Mouse (Mus musculus) stomach, embryonic 16.5 days (tissue): ENCODE results near the gene Arl11. TPM values are rescaled to one million over a fixed set of nuclear protein-coding genes. Genes with fewer than 3 reads are reported as not detected.

ENCODE experiments used
- ATAC-seq: fragments of 200-750 bp; cut with Nextera tagmentation; 2 replicates; pipeline ENCODE4 v1.8.0; 2017; ENCODE audit warnings: moderate number of reproducible peaks, moderate TSS enrichment; ENCODE audit not compliant: insufficient read depth, low FRiP score
- H3K27ac ChIP-seq: fragments of 300-500 bp; sonication (generic); 2 replicates; pipeline ENCODE4 v1.5.1; 2014; ENCODE audit warnings: low read length
- H3K27me3 ChIP-seq: fragments of 300-500 bp; sonication (generic); 2 replicates; pipeline ENCODE4 v1.6.1; 2014; ENCODE audit warnings: low read length, control low read depth, mixed read lengths; ENCODE audit not compliant: control insufficient read depth, insufficient read depth
- H3K36me3 ChIP-seq: fragments of 300-500 bp; sonication (generic); 2 replicates; pipeline ENCODE4 v1.6.1; 2014; ENCODE audit warnings: low read length; ENCODE audit not compliant: control insufficient read depth, insufficient read depth
- H3K4me1 ChIP-seq: fragments of 300-500 bp; sonication (generic); 2 replicates; pipeline ENCODE4 v1.6.1; 2014; ENCODE audit warnings: low read length, control low read depth, mixed read lengths; ENCODE audit not compliant: control insufficient read depth, insufficient read depth
- H3K4me2 ChIP-seq: fragments of 300-500 bp; sonication (generic); 2 replicates; pipeline ENCODE4 v1.6.1; 2014; ENCODE audit warnings: low read depth, low read length, mixed read lengths
- H3K4me3 ChIP-seq: fragments of 300-500 bp; sonication (generic); replicated peaks from 2 replicates; pipeline ENCODE4 v1.5.1; 2014; ENCODE audit warnings: mild to moderate bottlenecking, low read length
- H3K9ac ChIP-seq: fragments of 300-500 bp; sonication (generic); 2 replicates; pipeline ENCODE4 v1.6.1; 2014; ENCODE audit warnings: low read length
- H3K9me3 ChIP-seq: fragments of 300-500 bp; sonication (generic); replicated peaks from 2 replicates; pipeline ENCODE4 v1.6.1; 2016; ENCODE audit warnings: low read length, control low read depth; ENCODE audit not compliant: control insufficient read depth
- WGBS: fragments of 180-500 bp; shearing (Covaris S2); extraction: QIAGEN DNeasy Blood & Tissue Kit; methylation state at CpG from one replicate; pipeline ENCODE4 v1.1.7; 2014; 5-methylcytosine and 5-hydroxymethylcytosine counted together
- polyA plus RNA-seq: library from polyadenylated mRNA; unstranded; fragments of >200 nt; fragmentation: Nextera tagmentation; extraction: Ambion mirVana; gene quantifications from 2 replicates; pipeline ENCODE4 v1.2.1, GENCODE M21; 2015

Gene Arl11
- 1.4 and 1.6 TPM in 2 replicates for polyA plus RNA-seq

DNA sequence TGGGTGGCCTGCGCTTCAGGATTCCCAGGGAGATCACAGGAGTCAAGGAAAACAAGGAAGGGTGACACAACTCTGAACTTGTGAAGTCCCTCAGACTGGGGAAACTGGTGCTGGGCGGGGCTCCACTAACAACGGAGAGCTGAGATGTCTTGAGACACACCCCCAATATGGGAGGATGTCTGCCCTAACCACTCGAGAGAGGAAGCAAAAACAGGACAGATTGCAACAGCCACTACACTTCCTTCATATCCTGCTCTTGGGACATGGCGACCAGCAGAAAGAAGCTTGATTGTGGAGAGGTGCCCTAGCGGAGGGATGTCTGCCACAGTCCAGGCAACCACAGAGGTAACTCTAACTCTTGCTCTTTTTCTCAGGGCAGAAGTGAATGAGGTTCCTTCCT is at the start of gene Arl11:
Gene Arl11, plus strand, starts transcription at position 161 of the 400 bp plus-strand sequence.
- 54% methylated on average over 6 of the region's 6 CpGs for WGBS
- H3K36me3 ChIP-seq = no peaks in the 10 kb centered on the region
- no peak within 1 kb of the TSS for H3K27ac ChIP-seq
- H3K9me3 ChIP-seq = no peaks in the 10 kb centered on the region
- ATAC-seq = no peak; the same call in 1 of the 2 replicates
- H3K4me1 ChIP-seq = peaks cover 6% of the 10 kb centered on the region; the same call in 1 of the 2 replicates
- no peak within 1 kb of the TSS for H3K4me3 ChIP-seq
- H3K9ac ChIP-seq = no peak within 1 kb of the TSS
- no peaks in the 10 kb centered on the region for H3K27me3 ChIP-seq
- H3K4me2 ChIP-seq = no peak within 1 kb of the TSS

DNA sequence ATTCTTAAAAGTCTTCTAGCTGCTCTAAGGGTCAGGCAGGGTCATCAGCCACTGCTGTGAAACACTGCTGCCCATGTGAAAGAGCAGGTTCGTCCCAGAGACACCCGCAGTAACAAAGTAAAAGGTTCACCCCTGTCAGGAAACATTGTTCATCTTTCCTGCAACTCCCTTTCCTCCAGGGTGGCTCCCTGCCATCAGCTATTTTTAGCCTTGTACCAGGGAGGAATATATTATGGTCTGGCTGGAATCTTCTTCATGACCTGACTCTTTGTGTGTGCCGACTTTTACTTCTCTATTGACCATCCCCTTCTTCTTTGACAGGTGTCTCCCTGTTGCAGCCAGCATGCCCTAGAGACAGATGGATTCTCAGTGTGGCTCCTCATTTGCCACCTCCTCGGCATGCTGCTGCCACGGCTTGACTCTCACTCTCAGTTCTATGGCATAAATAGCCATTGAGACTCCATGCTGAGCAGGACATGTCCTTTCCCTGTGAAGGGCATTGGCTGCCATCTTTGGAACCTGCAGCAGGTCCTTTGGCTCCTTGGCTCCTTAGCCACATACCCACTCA is 41.6 kb upstream of the Arl11 start:
- 53% methylated on average over 5 of the region's 5 CpGs for WGBS
- Histone ChIP-seq H3K4me2 (no peak overlapping the region), H3K27ac (no peak overlapping the region), H3K36me3 (no peaks in the 10 kb centered on the region), H3K27me3 (no peaks in the 10 kb centered on the region; the same call in 1 of the 2 replicates), H3K4me1 (no peaks in the 10 kb centered on the region), H3K9me3 (no peaks in the 10 kb centered on the region), H3K9ac (no peak overlapping the region), H3K4me3 (no peak overlapping the region)
- ATAC-seq = no peak

DNA sequence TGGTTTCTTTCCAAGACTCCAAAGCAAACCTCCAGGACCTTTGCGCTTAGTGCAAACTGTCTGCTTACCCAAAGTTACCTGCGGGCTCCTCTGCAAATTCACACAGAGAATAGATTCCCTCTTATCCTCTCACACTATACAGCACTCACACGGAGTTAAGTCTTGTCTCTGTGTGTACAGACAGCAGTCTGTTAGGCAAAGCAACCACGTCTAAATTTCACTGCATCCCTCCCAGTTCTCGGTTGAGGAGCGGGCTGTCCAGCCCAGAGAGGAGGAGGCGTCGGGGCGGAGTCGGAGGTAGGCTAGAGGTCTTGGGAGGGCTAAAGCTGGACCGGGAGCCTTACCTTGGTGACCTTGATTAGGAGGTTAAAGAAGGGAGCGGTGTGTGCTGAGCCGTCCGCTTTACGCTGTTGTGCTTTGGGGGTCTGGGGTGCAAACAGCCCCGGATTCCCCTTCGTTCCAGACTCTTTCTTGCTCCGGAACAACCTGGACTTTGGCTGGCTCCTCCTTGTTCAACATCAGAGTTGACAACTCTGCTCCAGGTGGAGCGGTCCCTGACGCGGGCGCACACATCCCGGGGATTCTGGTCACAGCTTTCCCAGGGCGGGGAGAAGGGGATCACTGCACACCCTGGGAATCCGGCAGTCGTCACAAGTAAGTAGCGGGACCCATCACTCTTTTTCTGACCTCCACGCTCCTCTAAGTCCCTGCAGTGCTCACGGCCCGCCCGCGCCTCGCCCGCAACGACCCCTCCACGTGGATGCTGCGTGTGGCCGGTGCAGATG is 34.9 kb upstream of the Arl11 start:
- peaks cover 5% of the 10 kb centered on the region for H3K27me3 ChIP-seq
- H3K4me3 ChIP-seq = peak overlapping the region; percentile 35
- no peak overlapping the region for H3K27ac ChIP-seq
- 8% methylated on average over 38 of the region's 38 CpGs for WGBS
- H3K36me3 ChIP-seq = no peaks in the 10 kb centered on the region
- 0 out of 2 replicates have a peak, but pooled peaks have one; percentile 25 for ATAC-seq
- no peaks in the 10 kb centered on the region for H3K9me3 ChIP-seq
- peak overlapping the region; percentile 45 for H3K4me2 ChIP-seq
- H3K9ac ChIP-seq = 0 out of 2 replicates have a peak overlapping the region, but pooled peaks have one; percentile 30
- no peaks in the 10 kb centered on the region for H3K4me1 ChIP-seq

- WGBS = 46% methylated on average over 1 of the region's 1 CpGs
- Histone ChIP-seq H3K9ac (no peak overlapping the region), H3K4me1 (no peaks in the 10 kb centered on the region), H3K4me3 (no peak overlapping the region), H3K4me2 (no peak overlapping the region), H3K36me3 (no peaks in the 10 kb centered on the region), H3K27me3 (peaks cover 5% of the 10 kb centered on the region), H3K9me3 (no peaks in the 10 kb centered on the region), H3K27ac (no peak overlapping the region)
- ATAC-seq = no peak
These were observed 32.3 kb upstream of the Arl11 start for GRCm38 (mm10) chr14:61277285-61277684.

- 73% methylated on average over 7 of the region's 7 CpGs for WGBS
- Histone ChIP-seq H3K9me3 (no peaks in the 10 kb centered on the region), H3K4me2 (no peak overlapping the region), H3K27me3 (peaks cover 5% of the 10 kb centered on the region), H3K27ac (no peak overlapping the region), H3K4me3 (no peak overlapping the region), H3K4me1 (no peaks in the 10 kb centered on the region), H3K9ac (no peak overlapping the region), H3K36me3 (no peaks in the 10 kb centered on the region)
- ATAC-seq = no peak
These were observed 30.8 kb upstream of the Arl11 start for GRCm38 (mm10) chr14:61278676-61279300.

DNA sequence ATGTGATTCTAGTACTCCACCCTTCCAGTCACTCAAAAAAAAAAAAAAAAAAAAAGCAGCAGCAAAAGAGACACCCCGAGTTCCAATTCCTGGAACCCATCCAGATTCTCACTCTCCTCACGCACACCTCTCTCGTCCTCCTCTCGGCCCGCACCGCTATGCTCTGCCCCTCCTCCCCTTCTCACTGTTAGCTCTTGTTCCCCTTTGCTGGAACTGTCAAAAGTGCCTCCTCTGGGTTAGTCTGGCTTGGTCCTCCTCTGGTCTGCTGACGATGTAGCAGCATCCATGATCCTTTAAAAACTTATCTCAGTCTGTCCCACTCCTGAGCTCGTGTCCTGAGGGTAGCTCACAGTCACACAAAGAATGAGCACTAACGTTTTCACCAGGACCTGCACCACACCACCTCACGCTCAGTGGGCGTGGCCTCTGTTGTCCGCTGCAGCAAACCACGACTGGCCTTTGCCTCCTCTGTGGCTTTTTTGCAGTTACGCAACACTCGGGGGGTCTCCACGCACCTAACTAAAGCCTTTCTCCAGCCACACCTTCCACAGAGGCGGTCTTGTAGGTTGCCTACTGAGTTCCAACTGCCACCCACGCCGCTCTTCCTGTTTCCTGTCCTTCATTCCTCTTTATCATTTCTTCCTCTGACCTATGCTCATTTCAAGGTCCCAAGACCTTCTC is 20.8 kb upstream of the Arl11 start:
- Histone ChIP-seq H3K4me3 (no peak overlapping the region), H3K9ac (no peak overlapping the region), H3K9me3 (no peaks in the 10 kb centered on the region), H3K27me3 (no peaks in the 10 kb centered on the region), H3K4me2 (no peak overlapping the region), H3K36me3 (no peaks in the 10 kb centered on the region), H3K27ac (no peak overlapping the region), H3K4me1 (0 out of 2 replicates have a peak, but pooled peaks cover 6% of the 10 kb centered on the region)
- ATAC-seq = no peak
- 60% methylated on average over 19 of the region's 19 CpGs for WGBS

DNA sequence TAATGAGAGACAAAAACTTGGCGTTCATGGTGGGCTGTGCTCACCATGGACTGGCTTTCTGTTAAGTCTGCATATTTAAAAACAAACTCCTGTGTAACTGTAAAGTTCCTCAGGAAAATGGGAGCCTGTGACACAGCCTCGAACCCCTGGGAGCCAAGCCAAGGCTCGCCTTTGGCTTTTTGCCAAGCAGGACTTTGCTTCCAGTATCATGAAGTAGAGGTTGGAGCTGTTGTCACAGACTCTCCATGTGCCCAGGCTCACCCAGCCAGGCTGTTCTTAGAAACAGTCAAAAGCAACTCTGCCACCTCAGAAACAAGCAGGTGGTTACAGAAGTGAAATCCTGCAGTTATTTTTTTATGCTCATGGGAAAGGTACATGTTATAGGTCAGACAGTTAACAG is 18.9 kb upstream of the Arl11 start:
- Histone ChIP-seq H3K9ac (no peak overlapping the region), H3K4me1 (0 out of 2 replicates have a peak, but pooled peaks cover 6% of the 10 kb centered on the region), H3K27ac (peak overlapping the region; percentile 10; the same call in 1 of the 2 replicates), H3K4me2 (no peak overlapping the region), H3K4me3 (no peak overlapping the region), H3K9me3 (no peaks in the 10 kb centered on the region), H3K36me3 (no peaks in the 10 kb centered on the region), H3K27me3 (no peaks in the 10 kb centered on the region)
- ATAC-seq = peak; percentile 34; the same call in 1 of the 2 replicates
- WGBS = 39% methylated on average over 3 of the region's 3 CpGs

- Histone ChIP-seq H3K4me1 (0 out of 2 replicates have a peak, but pooled peaks cover 6% of the 10 kb centered on the region), H3K4me2 (0 out of 2 replicates have a peak overlapping the region, but pooled peaks have one; percentile 4), H3K9ac (no peak overlapping the region), H3K4me3 (no peak overlapping the region), H3K9me3 (no peaks in the 10 kb centered on the region), H3K27me3 (no peaks in the 10 kb centered on the region), H3K36me3 (no peaks in the 10 kb centered on the region), H3K27ac (no peak overlapping the region)
- 53% methylated on average over 16 of the region's 16 CpGs for WGBS
- ATAC-seq = no peak
These were observed 15.4 kb upstream of the Arl11 start for GRCm38 (mm10) chr14:61293884-61294737.
